ENCODE assay signal across 17 mouse cellular contexts in genomic region chr2:167303196-167303595, GRCm38 (mm10). TPM values are rescaled to one million over a fixed set of nuclear protein-coding genes. Genes with fewer than 3 reads are reported as not detected.
DNase-seq lines count a peak whose midpoint lies in the region; ATAC-seq lines count a peak whose summit lies in the region.
"Had no signal": no experiment of that assay in that cellular context is flagged by ENCODE, and none has a peak within 500 bp of the region (broad histone marks: within the 10 kb centered on the region; RNA-seq: fewer than 3 reads in every experiment).

No protein-coding gene starts in this region.

- intact Hi-C loops in heart, postnatal 14 days (cut with DNase I) = no loop called here

- H3K4me1 ChIP-seq in midbrain, embryonic 10.5 days = peaks cover 27% of the 10 kb centered on the region
- no peaks in the 10 kb centered on the region for H3K4me1 ChIP-seq in midbrain, embryonic 15.5 days
- peaks cover 14% of the 10 kb centered on the region for H3K4me1 ChIP-seq in forebrain, embryonic 16.5 days (replicated peaks; ENCODE audit: control insufficient read depth, insufficient read depth, low read length)

- no peak overlapping the region for H3K4me2 ChIP-seq in midbrain, embryonic 15.5 days
- no peak overlapping the region for H3K4me2 ChIP-seq in forebrain, embryonic 16.5 days (ENCODE audit: low read length)
- H3K4me2 ChIP-seq: limb, embryonic 15.5 days; lung, embryonic 15.5 days; midbrain, embryonic 13.5 days; neural tube, embryonic 13.5 days; stomach, embryonic 15.5 days had no signal

- 0 out of 2 replicates have a peak overlapping the region, but pooled peaks have one; percentile 30 for H3K27ac ChIP-seq in midbrain, embryonic 10.5 days (replicated peaks)
- no peak overlapping the region for H3K27ac ChIP-seq in midbrain, embryonic 15.5 days
- H3K27ac ChIP-seq in forebrain, embryonic 16.5 days (ENCODE audit: low read length) = no peak overlapping the region
- H3K27ac ChIP-seq: hindbrain, postnatal 0 days; limb, embryonic 15.5 days; lung, embryonic 15.5 days; midbrain, embryonic 13.5 days; neural tube, embryonic 13.5 days; stomach, embryonic 15.5 days had no signal

- DNase-seq in heart, postnatal 4 days = peak; percentile 3
- no peak for DNase-seq in heart, postnatal 14 days
- DNase-seq in midbrain, embryonic 10.5 days (ENCODE audit: low spot score) = no peak
- DNase-seq in cerebellum, adult 18-20 months = peak; percentile 8
- DNase-seq in cerebellum, postnatal 25 days = peak; percentile 8 to 16
- no peak for DNase-seq in thymus, postnatal 0 days (ENCODE audit: low spot score)
- DNase-seq: embryo, embryonic 11 days; right cerebral cortex, postnatal 14 days had no signal

- WGBS in midbrain, embryonic 10.5 days = 88% methylated on average over 8 of the region's 8 CpGs
- 86% methylated on average over 8 of the region's 8 CpGs for WGBS in midbrain, embryonic 15.5 days
- WGBS in forebrain, embryonic 16.5 days = 89% methylated on average over 8 of the region's 8 CpGs

- no peak overlapping the region for H3K4me3 ChIP-seq in midbrain, embryonic 10.5 days
- H3K4me3 ChIP-seq in midbrain, embryonic 15.5 days = no peak overlapping the region
- no peak overlapping the region for H3K4me3 ChIP-seq in forebrain, embryonic 16.5 days (replicated peaks; ENCODE audit: low read length)
- H3K4me3 ChIP-seq: erythroblast, embryonic 14.5 days; limb, embryonic 15.5 days; lung, embryonic 15.5 days; midbrain, embryonic 13.5 days; neural tube, embryonic 13.5 days; stomach, embryonic 15.5 days had no signal

- no peak overlapping the region for H3K9ac ChIP-seq in midbrain, embryonic 15.5 days
- H3K9ac ChIP-seq in forebrain, embryonic 16.5 days (replicated peaks; ENCODE audit: low read depth, low read length) = no peak overlapping the region
- H3K9ac ChIP-seq: limb, embryonic 15.5 days; lung, embryonic 15.5 days; midbrain, embryonic 13.5 days; neural tube, embryonic 13.5 days; stomach, embryonic 15.5 days had no signal

- H3K27me3 ChIP-seq in midbrain, embryonic 10.5 days (ENCODE audit: low read depth, poor library complexity, severe bottlenecking) = no peaks in the 10 kb centered on the region
- H3K27me3 ChIP-seq in midbrain, embryonic 15.5 days (replicated peaks) = no peaks in the 10 kb centered on the region
- no peaks in the 10 kb centered on the region for H3K27me3 ChIP-seq in forebrain, embryonic 16.5 days (replicated peaks; ENCODE audit: control insufficient read depth, insufficient read depth, low read length)
- H3K27me3 ChIP-seq: limb, embryonic 15.5 days; lung, embryonic 15.5 days; midbrain, embryonic 13.5 days; neural tube, embryonic 13.5 days; stomach, embryonic 15.5 days had no signal

- peaks cover 69% of the 10 kb centered on the region for H3K36me3 ChIP-seq in midbrain, embryonic 10.5 days
- H3K36me3 ChIP-seq in midbrain, embryonic 15.5 days (replicated peaks) = peaks cover 13% of the 10 kb centered on the region; the same call in 1 of the 2 replicates
- H3K36me3 ChIP-seq in forebrain, embryonic 16.5 days (ENCODE audit: control insufficient read depth, insufficient read depth) = no peaks in the 10 kb centered on the region

- no peak for ATAC-seq in midbrain, embryonic 15.5 days (replicated peaks)
- ATAC-seq in forebrain, embryonic 16.5 days = no peak
- ATAC-seq: hindbrain, postnatal 0 days; midbrain, embryonic 13.5 days had no signal

- no peaks in the 10 kb centered on the region for H3K9me3 ChIP-seq in midbrain, embryonic 10.5 days (replicated peaks)
- H3K9me3 ChIP-seq in midbrain, embryonic 15.5 days = no peaks in the 10 kb centered on the region
- no peaks in the 10 kb centered on the region for H3K9me3 ChIP-seq in forebrain, embryonic 16.5 days (ENCODE audit: control insufficient read depth, low read length)
- H3K9me3 ChIP-seq: limb, embryonic 15.5 days; lung, embryonic 15.5 days; midbrain, embryonic 13.5 days; neural tube, embryonic 13.5 days; stomach, embryonic 15.5 days had no signal

RNA-seq across cellular contexts. Expression of gene B4galt5, which starts 45.8 kb away (rescaled TPM):
- 10 to 100 TPM; 30.3 to 33.9 TPM for total RNA-seq in heart, postnatal 4 days (2021)
- 10 to 100 TPM; 18.5 to 19.8 TPM for total RNA-seq in heart, postnatal 14 days (2021)
- polyA plus RNA-seq in midbrain, embryonic 10.5 days (2016; fragmentation: Nextera tagmentation; extraction: Ambion mirVana) = 9.1 and 9.9 TPM in 2 replicates
- polyA plus RNA-seq in midbrain, embryonic 15.5 days (2015; fragmentation: Nextera tagmentation; extraction: Ambion mirVana) = 28.3 and 31.8 TPM in 2 replicates
- polyA plus RNA-seq in forebrain, embryonic 16.5 days (2015; fragmentation: Nextera tagmentation; extraction: Ambion mirVana) = 9.9 and 12.5 TPM in 2 replicates
- polyA plus RNA-seq in thymus, postnatal 0 days (2015; fragmentation: Nextera tagmentation; extraction: Ambion mirVana) = 4.6 and 5.8 TPM in 2 replicates

Comparison
In these comparisons a context has a peak if more than half of its experiments do, and no peak if none do; other contexts are left out.
1. DNase-seq: peak in heart, postnatal 4 days (single experiment), cerebellum, adult 18-20 months (2 of 2) and cerebellum, postnatal 25 days (2 of 2); none in heart, postnatal 14 days (0 of 2), midbrain, embryonic 10.5 days (single experiment) and thymus, postnatal 0 days (single experiment).